Mouse (Mus musculus): ENCODE measurements at regions not wholly inside any gene's neighbourhood (a gene's known extent, or its start where the extent isn't known, plus 50 kb on each side); places are given as distances from the start of the nearest gene placed in this dataset.

- Histone ChIP-seq H3K9ac (ENCODE audit: insufficient read depth, low read depth) (no peak overlapping the region), H3K27ac (ENCODE audit: insufficient read depth, low read depth) (no peak overlapping the region), H3K36me3 (replicated peaks in 1 of 2; ENCODE audit: control insufficient read depth in 1 of 2, insufficient read depth in 1 of 2, low read length in 1 of 2) (no peaks in the 10 kb centered on the region), H3K4me3 (replicated peaks in 1 of 3; ENCODE audit: low read depth in 2 of 3, low read length in 2 of 3, poor library complexity in 1 of 3) (no peak overlapping the region), H3K4me2 (ENCODE audit: insufficient read depth, low read depth, poor library complexity, severe bottlenecking) (no peak overlapping the region), H3K79me2 (replicated peaks; ENCODE audit: control insufficient read depth, extremely low read depth, insufficient read depth, poor library complexity, severe bottlenecking) (no peaks in the 10 kb centered on the region), H3K27me3 (replicated peaks) (no peaks in the 10 kb centered on the region), H3K9me3 (replicated peaks; ENCODE audit: low read length) (no peaks in the 10 kb centered on the region), H3K4me1 (ENCODE audit: control insufficient read depth in 1 of 2, insufficient read depth in 2 of 2) (peaks cover 0 to 3% of the 10 kb centered on the region in 2 experiments; a peak in 1 of 4 replicates)
- in situ Hi-C loops (cut with MboI; ENCODE audit: low pct_ligation_motif_present, low pct_unique_long_range_greater_than_20kb, low sequenced_read_pairs) (no loop called here), dilution Hi-C loops (cut with MboI; ENCODE audit: extremely low pct_ligation_motif_present, extremely low pct_unique_long_range_greater_than_20kb, low sequenced_read_pairs) (no loop called here)
- no peak for DNase-seq (ENCODE audit: extremely low read depth)
- TF ChIP-seq GABPA (IDR thresholded peaks at IDR 0.05; ENCODE audit: insufficient replicate concordance, low read depth, low read length) (no peak), MXI1 (IDR thresholded peaks at IDR 0.05; ENCODE audit: low read depth, low read length) (no peak), NELFE (IDR thresholded peaks at IDR 0.05; ENCODE audit: low read depth, low read length) (no peak), SIN3A (IDR thresholded peaks at IDR 0.05; ENCODE audit: low read length) (no peak), RAD21 (IDR thresholded peaks at IDR 0.05; ENCODE audit: low read depth, low read length) (peak; percentile 50), SMC3 (IDR thresholded peaks at IDR 0.05; ENCODE audit: low read depth, low read length) (peak; percentile 11; the same call in 1 of the 2 replicates), CTCF (conservative IDR thresholded peaks at IDR 0.05 in 1 of 2, IDR thresholded peaks at IDR 0.05 in 1 of 2; ENCODE audit: low read depth in 2 of 2, low read length in 2 of 2) (peak in 1 of 2 experiments; percentile 40; a peak in 2 of 4 replicates), ZNF384 (IDR thresholded peaks at IDR 0.05; ENCODE audit: low read depth, low read length) (peak; percentile 81)
These were observed 1351.5 kb downstream of the Rpia start for GRCm38 (mm10) chr6:69440546-69440945.

Data from CH12.LX (cell line).